Mouse (Mus musculus): ENCODE data around the gene Tmem108.

The Tmem108 gene

DNA sequence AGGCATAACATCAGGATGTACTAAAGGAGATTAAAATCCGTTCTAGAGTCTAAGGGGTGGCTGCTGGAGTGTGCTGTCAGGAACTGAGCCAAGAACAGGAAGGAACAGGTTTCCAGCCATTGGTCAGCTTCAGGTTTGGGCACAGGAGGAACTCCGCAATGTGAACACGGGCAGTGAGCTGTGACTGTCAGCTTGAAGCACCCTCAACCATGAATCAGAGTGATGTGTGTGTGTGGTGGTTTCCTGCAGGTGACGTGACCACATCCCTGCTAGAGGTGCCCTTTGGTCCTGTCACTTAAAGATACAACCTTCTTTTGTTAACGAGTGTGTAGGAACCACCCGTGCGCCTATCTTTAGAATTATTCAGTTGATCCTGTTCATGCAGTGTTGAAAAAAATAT, 312.5 kb downstream of the Tmem108 start:
- no peak for DNase-seq (ENCODE audit: low read depth, low spot score)

DNA sequence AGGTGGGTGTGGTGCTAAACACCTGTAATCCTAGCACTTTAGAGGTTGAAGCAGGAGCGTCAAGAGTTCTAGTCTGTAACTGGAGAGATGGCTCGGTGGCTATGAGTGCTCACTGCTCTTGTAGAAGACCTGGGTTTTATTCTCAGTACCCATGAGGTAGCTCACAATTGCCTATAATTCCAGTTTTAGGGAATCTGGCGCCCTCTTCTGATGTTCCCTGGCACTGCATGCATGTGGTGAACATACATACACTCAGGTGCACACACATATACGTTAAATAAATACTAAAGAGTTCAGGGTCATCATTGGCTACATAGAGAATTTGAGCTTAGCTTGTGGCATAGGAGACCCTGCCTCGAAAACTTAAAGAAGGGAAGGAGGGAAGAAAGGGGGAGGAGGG, 317.0 kb downstream of the Tmem108 start:
- no peak for DNase-seq (ENCODE audit: low read depth, low spot score)

DNA sequence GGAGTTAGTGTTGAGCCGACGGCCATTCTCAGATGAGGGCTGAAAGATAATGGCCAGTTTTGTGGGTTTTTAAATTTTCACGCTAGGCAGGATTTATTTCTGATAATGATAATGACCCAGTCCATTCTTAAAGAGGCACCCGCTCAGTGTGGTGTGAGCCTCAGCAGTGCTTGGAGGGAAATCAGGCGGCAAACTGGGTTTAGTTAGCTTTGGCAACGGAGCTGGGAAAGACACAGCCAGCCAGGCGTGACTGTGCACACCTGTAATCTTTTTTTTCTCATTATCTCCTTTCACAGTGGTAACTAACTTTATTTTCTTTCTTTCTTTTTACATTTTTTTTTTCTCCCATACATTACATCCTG, 317.8 kb downstream of the Tmem108 start:
- DNase-seq (ENCODE audit: low read depth, low spot score), result no peak

DNA sequence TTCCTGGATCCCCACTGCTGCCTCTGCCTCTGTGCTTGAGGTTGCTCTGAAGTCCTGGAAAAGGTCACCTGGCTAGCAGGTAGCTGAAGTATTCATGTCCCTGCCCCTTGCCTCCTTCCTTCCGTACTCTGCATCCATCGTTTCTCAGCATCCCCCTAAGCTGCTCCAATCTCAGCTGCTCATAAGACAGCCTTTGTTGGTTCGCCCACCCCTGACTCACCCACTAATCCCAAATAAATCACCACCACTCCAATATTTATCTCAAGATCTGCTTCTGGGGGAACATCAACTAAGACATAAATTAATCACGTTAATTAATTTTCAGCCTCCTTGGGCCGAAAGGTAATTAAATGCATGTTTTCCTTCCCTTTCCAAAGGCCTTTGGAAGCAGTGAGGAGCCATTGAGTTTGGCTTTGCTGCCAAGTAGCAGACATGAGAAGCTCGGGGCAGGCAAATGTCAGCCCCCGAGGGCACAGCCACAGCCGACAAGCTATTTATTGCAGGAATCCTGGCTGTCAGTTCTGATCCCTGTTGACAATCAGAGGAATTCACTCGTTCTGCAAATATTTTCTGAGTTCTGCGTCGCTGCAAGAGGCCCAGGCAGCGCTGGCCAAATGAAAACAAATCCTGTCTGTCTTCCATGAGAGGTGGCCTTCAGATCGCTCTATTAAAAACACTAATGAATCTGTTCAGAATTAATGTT, 318.4 kb downstream of the Tmem108 start:
- DNase-seq (ENCODE audit: low read depth, low spot score), result peak; percentile 71

DNA sequence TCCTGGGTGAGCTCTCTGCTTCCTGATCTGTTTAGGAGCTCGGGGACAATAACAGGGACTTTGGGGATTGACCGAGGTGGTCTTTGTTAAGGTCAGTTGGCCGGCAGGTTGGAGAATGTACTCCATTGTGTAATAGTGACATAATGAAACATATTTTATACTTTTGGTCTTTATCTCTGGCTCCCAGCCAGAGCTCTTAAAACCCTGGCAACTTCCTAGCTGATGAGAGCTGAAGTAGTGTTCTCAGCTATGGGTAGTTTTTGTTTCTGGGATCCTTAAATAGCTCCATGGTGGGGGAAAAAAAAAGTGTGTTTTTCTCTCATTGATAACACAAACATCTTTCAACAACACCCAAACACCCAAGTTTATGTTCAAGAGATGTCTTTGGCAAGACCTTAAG, 321.0 kb downstream of the Tmem108 start:
- no peak for DNase-seq (ENCODE audit: low read depth, low spot score)

DNA sequence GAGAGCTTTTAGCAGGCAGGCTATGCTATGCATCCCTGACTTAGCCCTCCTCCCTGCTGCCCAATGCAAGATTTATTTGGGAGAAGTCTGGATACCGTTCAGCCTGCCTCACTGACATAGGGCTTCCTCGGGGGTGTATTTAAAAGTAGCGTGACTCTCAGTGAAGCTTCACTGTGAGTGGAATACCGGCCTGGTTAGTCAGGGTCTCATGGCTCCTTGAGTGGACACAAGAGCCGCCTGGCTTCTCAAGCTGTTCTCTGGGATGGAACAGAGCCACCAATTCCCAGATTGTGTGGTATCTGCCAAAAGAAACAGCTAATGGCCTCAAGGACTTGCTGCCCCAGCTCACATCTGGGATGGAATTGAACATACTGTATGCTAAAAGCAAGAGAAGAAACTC, 324.5 kb downstream of the Tmem108 start:
- DNase-seq (ENCODE audit: low read depth, low spot score), result no peak

DNA sequence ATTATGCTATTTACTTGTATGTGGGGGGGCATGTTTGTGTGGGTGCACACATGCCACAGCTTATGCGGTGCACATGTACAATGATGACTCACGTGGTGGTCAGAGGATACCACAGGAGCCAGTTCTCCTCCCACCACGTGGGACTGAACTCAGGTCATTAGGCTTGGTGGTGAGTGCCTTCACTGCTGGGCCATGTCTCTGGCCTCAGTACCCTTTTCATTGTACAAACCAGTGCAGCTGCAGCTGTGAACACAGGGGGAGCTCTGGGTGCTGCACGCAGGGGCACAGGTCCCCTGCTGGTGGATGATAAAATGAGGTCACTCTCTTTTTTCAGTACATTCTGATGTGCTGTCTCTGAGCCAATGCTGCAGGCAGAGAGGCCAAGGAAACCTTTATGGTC, 327.5 kb downstream of the Tmem108 start:
- peak; percentile 52 for DNase-seq (ENCODE audit: low read depth, low spot score)
